Mouse (Mus musculus): Measurements from ENCODE around the gene Sgpp2.

Gene Sgpp2

GRCm38 (mm10) chr1:78338212-78338611 lies 28.1 kb downstream of the Sgpp2 start:
- DNase-seq (ENCODE audit: low spot score), result peak; percentile 46

GRCm38 (mm10) chr1:78339941-78340340 lies 29.8 kb downstream of the Sgpp2 start:
- DNase-seq (ENCODE audit: low spot score), result no peak

GRCm38 (mm10) chr1:78340584-78340983 lies 30.4 kb downstream of the Sgpp2 start:
- DNase-seq (ENCODE audit: low spot score), result no peak

- DNase-seq (ENCODE audit: low spot score), result no peak
Measured at GRCm38 (mm10) chr1:78347317-78347806, 37.2 kb downstream of the Sgpp2 start.

- no peak for DNase-seq (ENCODE audit: low spot score)
Measured at GRCm38 (mm10) chr1:78349219-78349618, 39.1 kb downstream of the Sgpp2 start.

GRCm38 (mm10) chr1:78353254-78353653 lies 43.1 kb downstream of the Sgpp2 start:
- DNase-seq (ENCODE audit: low spot score), result no peak

- DNase-seq (ENCODE audit: low spot score), result peak; percentile 92
Measured at GRCm38 (mm10) chr1:78355123-78355522, 45.0 kb downstream of the Sgpp2 start.

- DNase-seq (ENCODE audit: low spot score), result no peak
Measured at GRCm38 (mm10) chr1:78357415-78357814, 47.3 kb downstream of the Sgpp2 start.

GRCm38 (mm10) chr1:78357868-78358267 lies 47.7 kb downstream of the Sgpp2 start:
- DNase-seq (ENCODE audit: low spot score), result no peak

GRCm38 (mm10) chr1:78363965-78364889 lies 54.1 kb downstream of the Sgpp2 start:
- no peak for DNase-seq (ENCODE audit: low spot score)

GRCm38 (mm10) chr1:78367806-78368205 lies 57.7 kb downstream of the Sgpp2 start:
- no peak for DNase-seq (ENCODE audit: low spot score)

- no peak for DNase-seq (ENCODE audit: low spot score)
Measured at GRCm38 (mm10) chr1:78370121-78370520, 60.0 kb downstream of the Sgpp2 start.

GRCm38 (mm10) chr1:78371569-78372236 lies 61.6 kb downstream of the Sgpp2 start:
- DNase-seq (ENCODE audit: low spot score), result no peak

GRCm38 (mm10) chr1:78372316-78372715 lies 62.2 kb downstream of the Sgpp2 start:
- DNase-seq (ENCODE audit: low spot score), result no peak

- DNase-seq (ENCODE audit: low spot score), result no peak
Measured at GRCm38 (mm10) chr1:78373836-78374235, 63.7 kb downstream of the Sgpp2 start.

- DNase-seq (ENCODE audit: low spot score), result no peak
Measured at GRCm38 (mm10) chr1:78375058-78375457, 64.9 kb downstream of the Sgpp2 start.

GRCm38 (mm10) chr1:78380950-78381349 lies 70.8 kb downstream of the Sgpp2 start:
- DNase-seq (ENCODE audit: low spot score), result no peak

GRCm38 (mm10) chr1:78387854-78388253 lies 77.7 kb downstream of the Sgpp2 start:
- DNase-seq (ENCODE audit: low spot score), result no peak

- DNase-seq (ENCODE audit: low spot score), result no peak
Measured at GRCm38 (mm10) chr1:78388848-78389247, 78.7 kb downstream of the Sgpp2 start.

- DNase-seq (ENCODE audit: low spot score), result no peak
Measured at GRCm38 (mm10) chr1:78395191-78395735, 85.1 kb downstream of the Sgpp2 start.

GRCm38 (mm10) chr1:78395737-78396136 lies 85.6 kb downstream of the Sgpp2 start:
- no peak for DNase-seq (ENCODE audit: low spot score)

- DNase-seq (ENCODE audit: low spot score), result no peak
Measured at GRCm38 (mm10) chr1:78396320-78396913, 86.3 kb downstream of the Sgpp2 start.

All from testis, postnatal 10 days (tissue).